Mouse (Mus musculus): ENCODE data around the gene Lpp.

GRCm38 (mm10) chr16:24350306-24350705 is 43.0 kb upstream of the Lpp start:
- TF ChIP-seq CTCF (IDR thresholded peaks at IDR 0.05) (no peak), EP300 (IDR thresholded peaks at IDR 0.05; ENCODE audit: insufficient read depth, low read depth, low read length) (no peak)
